Mouse (Mus musculus) erythroblast, embryonic 14.5 days (primary cell): ENCODE measurements around the gene Timm13. TPM values are rescaled to one million over a fixed set of nuclear protein-coding genes. Genes with fewer than 3 reads are reported as not detected.
A peak's percentile ranks its signal among the peaks of the same experiment; 100 is the strongest.

Source experiments
- H3K27me3 ChIP-seq: 2 replicates; pipeline ENCODE4 v1.6.1; 2012; ENCODE audit warnings: inconsistent platforms; ENCODE audit not compliant: control insufficient read depth
- H3K36me3 ChIP-seq: 2 replicates; pipeline ENCODE4 v1.6.1; 2012; ENCODE audit warnings: mild to moderate bottlenecking, inconsistent platforms; ENCODE audit not compliant: control insufficient read depth
- H3K4me1 ChIP-seq: 2 replicates; pipeline ENCODE4 v1.6.1; 2012; ENCODE audit warnings: inconsistent platforms; ENCODE audit not compliant: control insufficient read depth
- H3K4me3 ChIP-seq: replicated peaks from 2 replicates; pipeline ENCODE3; 2012; ENCODE audit warnings: moderate library complexity, mild to moderate bottlenecking, inconsistent platforms
- H3K9me3 ChIP-seq: 2 replicates; pipeline ENCODE4 v1.6.1; 2012; ENCODE audit warnings: low read length, inconsistent platforms, mixed read lengths; ENCODE audit not compliant: control insufficient read depth
- GATA1 ChIP-seq: IDR thresholded peaks from 2 replicates; pipeline ENCODE4 v1.6.1; 2012; ENCODE audit warnings: low read length, inconsistent platforms, mixed read lengths
- TAL1 ChIP-seq: IDR thresholded peaks from 3 replicates; pipeline ENCODE4 v1.6.1; 2012; ENCODE audit warnings: low read length, inconsistent platforms, mixed read lengths
- polyA plus RNA-seq: library from polyadenylated mRNA; stranded (reverse); fragments of >175 nt; gene quantifications from 2 replicates; pipeline ENCODE4 v1.2.3, GENCODE M21; 2012

Gene Timm13
- polyA plus RNA-seq, 1 experiment: 32.1 TPM

DNA sequence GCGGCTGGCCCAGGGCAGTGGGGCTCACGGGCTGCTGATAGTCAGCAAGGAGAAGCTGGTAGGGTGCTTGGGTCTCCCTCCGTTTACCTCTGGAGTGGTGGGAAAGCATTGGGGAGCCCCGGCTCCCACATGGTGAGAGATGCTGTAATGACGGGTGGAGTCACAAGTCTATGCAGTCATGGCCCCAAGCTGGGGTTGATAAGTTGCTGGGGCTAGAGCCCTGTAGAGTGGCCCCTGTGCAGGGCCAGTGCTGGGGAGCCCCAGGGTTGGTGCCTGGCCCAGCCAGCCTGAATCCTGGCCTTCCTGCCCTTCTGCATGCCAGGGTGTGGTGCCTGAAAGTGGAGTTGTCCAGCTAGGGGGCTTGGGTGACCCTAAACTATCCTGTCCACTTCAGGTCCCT, 38.5 kb downstream of the Timm13 start:
- Histone ChIP-seq H3K36me3 (peaks cover 92% of the 10 kb centered on the region), H3K9me3 (no peaks in the 10 kb centered on the region), H3K27me3 (no peaks in the 10 kb centered on the region), H3K4me1 (peaks cover 84% of the 10 kb centered on the region), H3K4me3 (peak overlapping the region; percentile 49)
- TF ChIP-seq TAL1 (no peak), GATA1 (no peak)

DNA sequence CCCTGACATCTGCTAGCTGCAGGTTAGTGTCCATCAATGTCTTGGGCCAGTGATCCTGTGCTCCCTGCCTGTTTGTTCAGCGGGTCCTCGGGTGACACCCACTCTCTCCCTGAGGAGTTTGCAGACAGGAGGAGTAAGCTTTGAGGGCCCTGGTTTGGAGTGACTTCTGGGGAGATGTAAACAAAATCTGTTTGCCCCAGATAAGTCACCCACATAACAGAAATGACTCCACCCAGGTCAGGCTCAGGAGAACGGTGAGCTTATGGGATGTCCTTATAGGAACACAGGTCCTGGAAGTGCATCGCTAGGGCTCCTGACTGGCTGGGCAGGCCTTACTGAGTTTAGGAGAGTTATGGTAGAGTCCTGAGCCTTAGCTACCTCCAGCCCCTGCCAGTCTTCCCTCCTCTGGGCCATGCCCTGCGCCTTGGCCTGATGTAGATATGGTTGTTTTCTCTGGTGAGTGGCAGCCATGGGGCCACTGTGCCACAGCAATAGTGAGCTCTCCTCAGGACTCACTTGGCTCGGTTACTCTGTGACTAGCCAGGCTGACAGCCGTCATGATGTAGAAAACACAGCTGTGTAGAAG, 42.3 kb downstream of the Timm13 start:
- peaks cover 79% of the 10 kb centered on the region for H3K36me3 ChIP-seq
- TF ChIP-seq TAL1 (peak; percentile 86), GATA1 (peak; percentile 94)
- no peaks in the 10 kb centered on the region for H3K27me3 ChIP-seq
- H3K4me3 ChIP-seq: peak overlapping the region; percentile 74
- H3K9me3 ChIP-seq: no peaks in the 10 kb centered on the region
- peaks cover 94% of the 10 kb centered on the region for H3K4me1 ChIP-seq

DNA sequence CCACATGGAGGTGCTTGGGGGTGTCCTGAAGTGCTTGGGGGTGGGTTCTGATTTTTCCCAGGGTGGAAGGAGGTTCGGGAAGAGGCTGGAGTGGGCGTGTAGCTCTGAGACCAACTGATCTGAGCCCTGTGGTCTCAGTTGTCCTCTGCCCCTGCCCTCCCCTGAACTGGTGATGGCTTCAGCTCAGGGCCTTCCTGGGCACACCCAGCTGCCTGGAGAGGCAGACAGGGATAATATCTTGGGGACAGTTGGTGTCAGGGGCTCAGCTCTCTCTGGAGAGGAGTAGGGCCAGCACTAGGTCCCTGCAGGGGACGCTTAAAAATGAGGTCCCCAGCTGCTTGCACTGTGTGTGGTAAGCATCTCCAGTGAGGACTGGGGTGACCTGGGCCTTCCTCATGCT, 42.9 kb downstream of the Timm13 start:
- no peaks in the 10 kb centered on the region for H3K27me3 ChIP-seq
- no peak for TF ChIP-seq GATA1
- no peak for TF ChIP-seq TAL1
- H3K36me3 ChIP-seq: peaks cover 79% of the 10 kb centered on the region
- H3K4me3 ChIP-seq: peak overlapping the region; percentile 74
- H3K9me3 ChIP-seq: no peaks in the 10 kb centered on the region
- peaks cover 93% of the 10 kb centered on the region for H3K4me1 ChIP-seq

DNA sequence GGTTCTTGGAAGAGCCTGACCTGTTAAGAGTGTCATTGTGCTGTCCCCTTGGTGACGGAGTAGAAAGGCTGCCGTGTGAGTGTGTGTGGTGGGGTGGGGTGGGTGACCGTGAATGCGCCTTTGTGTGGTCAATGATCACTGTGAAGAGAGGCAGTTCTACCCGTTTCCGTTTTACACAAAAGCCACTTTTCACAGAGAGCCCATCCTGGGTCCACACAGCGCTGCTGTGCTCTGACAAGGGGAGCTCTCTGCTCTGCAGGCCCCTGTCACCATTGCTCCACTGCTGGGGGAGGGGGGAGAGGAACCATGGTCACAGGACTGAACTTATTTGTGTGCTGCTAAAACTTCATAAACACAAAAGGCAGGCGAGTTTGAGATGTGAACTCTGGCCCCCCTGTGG, 43.4 kb downstream of the Timm13 start:
- Histone ChIP-seq H3K9me3 (no peaks in the 10 kb centered on the region), H3K36me3 (peaks cover 78% of the 10 kb centered on the region), H3K27me3 (no peaks in the 10 kb centered on the region), H3K4me1 (peaks cover 91% of the 10 kb centered on the region), H3K4me3 (peak overlapping the region; percentile 74)
- TF ChIP-seq TAL1 (no peak), GATA1 (no peak)

DNA sequence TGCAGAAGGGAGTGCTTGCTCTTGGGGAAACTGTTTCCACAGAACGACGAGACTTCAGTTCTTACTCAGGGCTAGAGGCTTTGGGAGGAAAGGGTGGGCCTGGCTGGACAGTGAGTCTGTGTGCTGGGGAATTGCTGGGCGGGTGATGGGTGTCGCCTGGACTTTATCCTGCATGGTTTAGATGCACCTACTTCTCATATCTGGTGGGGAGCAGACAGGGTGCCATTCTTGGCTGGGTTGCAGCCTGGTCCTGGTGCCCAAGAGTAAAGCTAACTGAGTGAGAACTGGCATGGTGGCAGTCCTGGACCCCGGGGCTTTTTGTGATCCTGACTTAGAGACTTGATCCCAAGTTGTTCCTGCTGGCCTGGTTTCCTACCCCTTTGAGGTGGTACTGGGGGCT, 43.9 kb downstream of the Timm13 start:
- Histone ChIP-seq H3K9me3 (no peaks in the 10 kb centered on the region), H3K4me3 (peak overlapping the region; percentile 74), H3K4me1 (peaks cover 91% of the 10 kb centered on the region), H3K27me3 (no peaks in the 10 kb centered on the region), H3K36me3 (peaks cover 78% of the 10 kb centered on the region)
- TF ChIP-seq TAL1 (peak; percentile 37; the same call in 1 of the 3 replicates), GATA1 (no peak)

DNA sequence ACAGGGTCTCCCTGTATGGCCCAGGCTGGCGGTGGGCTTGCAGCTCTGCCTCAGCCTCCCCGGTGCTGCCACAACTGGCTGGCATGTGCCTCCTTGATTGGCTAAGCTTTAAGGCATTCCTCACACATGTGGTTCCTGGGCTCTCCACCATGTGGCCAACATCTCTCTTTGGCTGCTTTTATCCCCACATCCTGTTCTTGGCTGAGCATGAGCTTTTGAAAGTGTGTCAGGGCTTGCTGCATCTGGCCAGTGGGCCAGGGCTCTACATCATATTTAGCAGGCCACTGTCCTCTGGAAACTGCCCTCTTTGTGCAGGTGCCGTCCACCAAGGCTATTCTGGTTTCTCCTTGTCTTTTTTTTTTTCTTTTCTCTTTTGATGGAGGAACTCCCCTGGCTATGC, 44.5 kb downstream of the Timm13 start:
- H3K36me3 ChIP-seq: peaks cover 78% of the 10 kb centered on the region
- H3K4me3 ChIP-seq: peak overlapping the region; percentile 74
- H3K4me1 ChIP-seq: peaks cover 91% of the 10 kb centered on the region
- no peak for TF ChIP-seq GATA1
- TF ChIP-seq TAL1: no peak
- no peaks in the 10 kb centered on the region for H3K9me3 ChIP-seq
- H3K27me3 ChIP-seq: no peaks in the 10 kb centered on the region

DNA sequence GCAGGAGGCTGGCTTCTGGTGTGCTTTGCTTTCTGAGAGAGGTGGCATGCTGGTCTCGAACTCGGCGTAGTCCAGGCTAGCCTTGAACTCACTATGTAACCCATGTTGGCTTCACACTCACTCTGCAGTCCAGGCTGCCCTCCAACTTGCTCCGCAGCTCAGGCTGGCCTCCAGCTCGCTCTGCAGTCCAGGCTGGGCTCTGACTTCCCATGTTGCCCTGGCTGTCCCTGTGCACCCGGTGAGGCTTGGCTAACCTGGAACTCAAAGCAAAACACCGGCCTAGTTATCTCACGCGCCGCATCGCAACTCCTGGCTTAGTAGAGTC, 45.1 kb downstream of the Timm13 start:
- H3K36me3 ChIP-seq: peaks cover 78% of the 10 kb centered on the region
- H3K4me3 ChIP-seq: peak overlapping the region; percentile 74
- H3K4me1 ChIP-seq: peaks cover 85% of the 10 kb centered on the region
- H3K27me3 ChIP-seq: no peaks in the 10 kb centered on the region
- TF ChIP-seq GATA1 (0 out of 2 replicates have a peak, but pooled peaks have one; percentile 39), TAL1 (no peak)
- H3K9me3 ChIP-seq: no peaks in the 10 kb centered on the region

DNA sequence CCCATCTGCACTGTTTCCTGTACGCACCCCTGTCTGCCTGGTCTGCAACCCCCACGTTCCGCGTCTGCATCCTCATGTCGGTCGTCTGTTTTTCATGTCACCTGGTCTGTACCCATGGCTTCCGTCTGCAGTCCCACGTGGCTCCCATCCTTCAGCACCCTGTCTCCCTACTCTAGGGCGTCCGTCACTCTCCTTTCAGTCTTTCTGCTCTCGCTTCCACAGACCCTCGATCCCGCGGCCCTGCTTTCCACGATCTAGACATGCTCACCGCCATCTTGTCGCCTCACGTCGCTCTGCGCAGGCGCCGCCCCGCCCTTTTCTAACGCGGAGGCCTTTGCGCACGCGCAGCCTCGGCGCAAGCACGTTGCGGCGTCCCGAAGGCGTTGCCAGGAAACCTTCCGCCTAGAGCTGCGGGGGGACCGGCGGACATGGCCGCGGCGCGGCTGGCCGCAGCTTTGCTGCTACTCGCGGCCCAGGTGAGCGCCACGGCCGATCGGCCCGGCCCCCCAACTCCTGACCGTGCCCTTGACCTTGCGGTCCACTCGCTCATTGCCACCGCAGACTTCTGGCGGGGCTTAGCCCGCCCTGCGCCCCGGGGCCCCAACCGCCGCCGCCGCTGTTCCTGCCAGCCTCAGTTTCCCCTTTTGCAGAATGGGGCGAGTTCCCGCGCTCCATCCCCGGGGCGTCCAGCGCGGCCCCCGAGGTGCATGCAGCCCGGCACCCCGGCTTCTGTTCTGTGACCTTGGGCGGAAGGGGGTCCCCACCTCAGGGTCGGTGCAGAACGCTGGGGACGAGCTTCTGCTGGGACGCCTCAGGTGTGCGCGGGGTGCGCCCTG, 45.6 kb downstream of the Timm13 start, which contains the start of the genes Lsm7 and Sppl2b:
Gene Lsm7, minus strand, starts transcription at position 297 of the 836 bp plus-strand sequence.
Gene Sppl2b, plus strand, starts transcription at position 363 of the 836 bp plus-strand sequence.
- TF ChIP-seq TAL1 (no peak), GATA1 (no peak)
- H3K36me3 ChIP-seq: peaks cover 80% of the 10 kb centered on the region
- H3K9me3 ChIP-seq: no peaks in the 10 kb centered on the region
- peaks cover 85% of the 10 kb centered on the region for H3K4me1 ChIP-seq
- H3K4me3 ChIP-seq: peak within 1 kb of the TSS; percentile 74
- H3K27me3 ChIP-seq: no peaks in the 10 kb centered on the region

Other genes starting within 250 kb of the Timm13 start
- gene Btbd2, start 243.9 kb downstream of the Timm13 start, polyA plus RNA-seq: 2.6 and 3.2 TPM in 2 replicates
- gene Mknk2, start 222.9 kb downstream of the Timm13 start, polyA plus RNA-seq: 49.1 and 53.2 TPM in 2 replicates
- 1.8 and 2.1 TPM in 2 replicates for gene Mob3a, start 199.0 kb downstream of the Timm13 start, polyA plus RNA-seq
- gene Izumo4, start 198.8 kb downstream of the Timm13 start, polyA plus RNA-seq: 1.2 and 3.9 TPM in 2 replicates
- gene Ap3d1, start 158.7 kb downstream of the Timm13 start, polyA plus RNA-seq: 2.5 and 2.6 TPM in 2 replicates
- gene Dot1l, start 145.8 kb downstream of the Timm13 start, polyA plus RNA-seq: 8.8 and 9.8 TPM in 2 replicates
- 68.4 and 69.3 TPM in 2 replicates for gene Sf3a2, start 102.8 kb downstream of the Timm13 start, polyA plus RNA-seq
- 32.7 and 39.3 TPM in 2 replicates for gene Plekhj1, start 102.3 kb downstream of the Timm13 start, polyA plus RNA-seq
- 0.33 and 0.43 TPM in 2 replicates for gene Amh, start 95.7 kb downstream of the Timm13 start, polyA plus RNA-seq
- not detected in 2 replicates for gene Jsrp1, start 87.5 kb downstream of the Timm13 start, polyA plus RNA-seq
- 1,446 and 1,486 TPM in 2 replicates for gene Oaz1, start 74.3 kb downstream of the Timm13 start, polyA plus RNA-seq
- gene Lingo3, start 56.9 kb downstream of the Timm13 start, polyA plus RNA-seq: not detected in 2 replicates
- gene Lsm7, start 45.8 kb downstream of the Timm13 start, polyA plus RNA-seq: 17.4 and 20.7 TPM in 2 replicates
- 56.0 and 60.5 TPM in 2 replicates for gene Sppl2b, start 45.7 kb downstream of the Timm13 start, polyA plus RNA-seq
- gene Tmprss9, start 29.1 kb downstream of the Timm13 start, polyA plus RNA-seq: 0.02 and 0.03 TPM in 2 replicates
- 1.1 and 1.3 TPM in 2 replicates for gene Lmnb2, start 17.3 kb upstream of the Timm13 start, polyA plus RNA-seq
- gene Gadd45b, start 29.1 kb upstream of the Timm13 start, polyA plus RNA-seq: 0.15 and 0.16 TPM in 2 replicates
- not detected in 2 replicates for gene Gng7, start 114.0 kb upstream of the Timm13 start, polyA plus RNA-seq
- 0.01 TPM in 1 of 2 replicates, not detected in the other for gene Diras1, start 124.7 kb upstream of the Timm13 start, polyA plus RNA-seq
- gene Slc39a3, start 136.5 kb upstream of the Timm13 start, polyA plus RNA-seq: 1.5 and 1.7 TPM in 2 replicates
- 18.3 and 18.8 TPM in 2 replicates for gene Sgta, start 159.2 kb upstream of the Timm13 start, polyA plus RNA-seq
- gene Thop1, start 169.1 kb upstream of the Timm13 start, polyA plus RNA-seq: 5.2 and 5.3 TPM in 2 replicates
- gene Creb3l3, start 197.9 kb upstream of the Timm13 start, polyA plus RNA-seq: 0.05 and 0.07 TPM in 2 replicates
- 89.1 and 93.4 TPM in 2 replicates for gene Map2k2, start 204.9 kb upstream of the Timm13 start, polyA plus RNA-seq
- 42.0 and 45.8 TPM in 2 replicates for gene Zbtb7a, start 234.3 kb upstream of the Timm13 start, polyA plus RNA-seq